Mouse (Mus musculus): ENCODE data around the gene Gm9044.
"Not testable (repeated sequence)": the region's sequence is repeated elsewhere in the genome, so short reads cannot be mapped to it uniquely, and the experiment has no call there.

Gm9044 gene

DNA sequence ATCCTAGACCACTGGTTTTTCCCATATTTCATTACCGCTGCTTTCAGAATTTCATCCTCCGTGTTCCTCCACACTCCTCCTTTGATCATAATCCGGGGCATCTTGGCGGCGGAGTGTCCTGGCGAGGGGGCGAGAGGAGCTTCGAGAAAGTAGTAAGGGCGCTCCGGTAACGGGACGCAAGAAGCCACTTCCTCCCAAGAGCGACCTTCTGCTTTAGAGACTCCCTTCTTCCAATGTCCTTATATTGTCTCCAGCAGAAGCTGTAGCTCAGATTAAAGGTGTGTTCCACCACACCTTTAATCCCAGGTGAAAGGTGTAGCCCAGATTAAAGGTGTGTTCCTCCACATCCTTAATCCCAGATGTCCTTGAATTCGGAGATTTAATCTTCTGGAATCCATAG lies at the start of gene Gm9044:
Gene Gm9044 (minus strand): TSS at position 101 of the 400 bp plus-strand sequence.
- not testable (repeated sequence) for DNase-seq (ENCODE audit: low read depth, low spot score)

DNA sequence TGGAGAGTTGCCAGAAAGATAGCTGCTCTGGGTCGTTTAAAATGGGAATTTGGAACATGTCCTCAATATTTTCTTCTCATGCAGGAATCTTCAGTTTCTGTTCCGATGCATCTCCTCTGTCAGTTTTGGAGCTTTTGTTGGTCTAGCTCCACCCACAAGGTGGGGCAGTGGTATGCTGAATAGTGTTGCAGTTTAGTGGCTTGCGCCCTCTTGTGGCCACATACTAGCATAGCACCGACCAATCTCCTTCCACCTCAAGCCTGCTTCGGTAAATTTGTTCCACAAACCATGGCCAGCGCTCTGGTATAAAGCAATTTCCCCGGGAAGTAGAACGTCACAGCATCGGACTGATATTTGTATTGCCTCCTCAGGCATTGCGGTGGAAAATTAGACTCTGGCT lies 38.2 kb upstream of the Gm9044 start:
- peak; percentile 74 for DNase-seq (ENCODE audit: low read depth, low spot score)

DNA sequence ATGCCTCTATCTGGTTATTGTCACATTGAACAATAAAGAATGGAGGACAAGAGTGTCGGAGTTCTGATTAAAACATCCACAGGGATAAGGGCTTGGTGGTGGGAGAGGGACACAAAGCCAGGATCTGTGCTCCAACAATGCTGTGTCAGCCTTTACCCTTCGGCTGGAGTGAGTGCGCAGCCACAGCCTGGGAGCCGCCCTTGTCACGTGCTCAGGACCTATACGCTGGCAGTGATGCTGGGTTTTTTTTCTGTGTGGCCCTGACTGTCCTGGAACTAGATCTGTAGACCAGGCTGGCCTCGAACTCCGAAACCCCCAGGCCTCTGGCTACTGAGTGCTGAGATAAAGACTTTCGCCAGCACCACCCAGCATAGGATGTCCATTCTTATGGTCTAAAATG lies 37.3 kb upstream of the Gm9044 start:
- DNase-seq (ENCODE audit: low read depth, low spot score), result no peak

DNA sequence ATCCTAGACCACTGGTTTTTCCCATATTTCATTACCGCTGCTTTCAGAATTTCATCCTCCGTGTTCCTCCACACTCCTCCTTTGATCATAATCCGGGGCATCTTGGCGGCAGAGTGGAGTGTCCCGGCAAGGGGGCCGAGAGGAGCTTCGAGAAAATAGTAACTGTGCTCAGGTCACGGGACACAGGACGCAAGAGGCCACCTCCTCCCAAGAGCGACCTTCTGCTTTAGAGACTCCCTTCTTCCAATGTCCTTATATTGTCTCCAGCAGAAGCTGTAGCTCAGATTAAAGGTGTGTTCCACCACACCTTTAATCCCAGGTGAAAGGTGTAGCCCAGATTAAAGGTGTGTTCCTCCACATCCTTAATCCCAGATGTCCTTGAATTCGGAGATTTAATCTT lies 21.8 kb upstream of the Gm9044 start, which contains the start of gene Gm9049:
Gene Gm9049 (minus strand): TSS at position 101 of the 400 bp plus-strand sequence.
- not testable (repeated sequence) for DNase-seq (ENCODE audit: low read depth, low spot score)

DNA sequence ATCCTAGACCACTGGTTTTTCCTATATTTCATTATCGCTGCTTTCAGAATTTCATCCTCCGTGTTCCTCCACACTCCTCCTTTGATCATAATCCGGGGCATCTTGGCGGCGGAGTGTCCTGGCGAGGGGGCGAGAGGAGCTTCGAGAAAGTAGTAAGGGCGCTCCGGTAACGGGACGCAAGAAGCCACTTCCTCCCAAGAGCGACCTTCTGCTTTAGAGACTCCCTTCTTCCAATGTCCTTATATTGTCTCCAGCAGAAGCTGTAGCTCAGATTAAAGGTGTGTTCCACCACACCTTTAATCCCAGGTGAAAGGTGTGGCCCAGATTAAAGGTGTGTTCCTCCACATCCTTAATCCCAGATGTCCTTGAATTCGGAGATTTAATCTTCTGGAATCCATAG lies 16.4 kb upstream of the Gm9044 start, which contains the start of gene Gm9048:
Gene Gm9048 (minus strand): TSS at position 101 of the 400 bp plus-strand sequence.
- not testable (repeated sequence) for DNase-seq (ENCODE audit: low read depth, low spot score)

DNA sequence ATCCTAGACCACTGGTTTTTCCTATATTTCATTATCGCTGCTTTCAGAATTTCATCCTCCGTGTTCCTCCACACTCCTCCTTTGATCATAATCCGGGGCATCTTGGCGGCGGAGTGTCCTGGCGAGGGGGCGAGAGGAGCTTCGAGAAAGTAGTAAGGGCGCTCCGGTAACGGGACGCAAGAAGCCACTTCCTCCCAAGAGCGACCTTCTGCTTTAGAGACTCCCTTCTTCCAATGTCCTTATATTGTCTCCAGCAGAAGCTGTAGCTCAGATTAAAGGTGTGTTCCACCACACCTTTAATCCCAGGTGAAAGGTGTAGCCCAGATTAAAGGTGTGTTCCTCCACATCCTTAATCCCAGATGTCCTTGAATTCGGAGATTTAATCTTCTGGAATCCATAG lies 10.9 kb upstream of the Gm9044 start, which contains the start of gene Gm9046:
Gene Gm9046 (minus strand): TSS at position 101 of the 400 bp plus-strand sequence.
- DNase-seq (ENCODE audit: low read depth, low spot score), result not testable (repeated sequence)

DNA sequence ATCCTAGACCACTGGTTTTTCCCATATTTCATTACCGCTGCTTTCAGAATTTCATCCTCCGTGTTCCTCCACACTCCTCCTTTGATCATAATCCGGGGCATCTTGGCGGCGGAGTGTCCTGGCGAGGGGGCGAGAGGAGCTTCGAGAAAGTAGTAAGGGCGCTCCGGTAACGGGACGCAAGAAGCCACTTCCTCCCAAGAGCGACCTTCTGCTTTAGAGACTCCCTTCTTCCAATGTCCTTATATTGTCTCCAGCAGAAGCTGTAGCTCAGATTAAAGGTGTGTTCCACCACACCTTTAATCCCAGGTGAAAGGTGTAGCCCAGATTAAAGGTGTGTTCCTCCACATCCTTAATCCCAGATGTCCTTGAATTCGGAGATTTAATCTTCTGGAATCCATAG lies 5.5 kb upstream of the Gm9044 start, which contains the start of gene Gm9045:
Gene Gm9045 (minus strand): TSS at position 101 of the 400 bp plus-strand sequence.
- not testable (repeated sequence) for DNase-seq (ENCODE audit: low read depth, low spot score)

DNA sequence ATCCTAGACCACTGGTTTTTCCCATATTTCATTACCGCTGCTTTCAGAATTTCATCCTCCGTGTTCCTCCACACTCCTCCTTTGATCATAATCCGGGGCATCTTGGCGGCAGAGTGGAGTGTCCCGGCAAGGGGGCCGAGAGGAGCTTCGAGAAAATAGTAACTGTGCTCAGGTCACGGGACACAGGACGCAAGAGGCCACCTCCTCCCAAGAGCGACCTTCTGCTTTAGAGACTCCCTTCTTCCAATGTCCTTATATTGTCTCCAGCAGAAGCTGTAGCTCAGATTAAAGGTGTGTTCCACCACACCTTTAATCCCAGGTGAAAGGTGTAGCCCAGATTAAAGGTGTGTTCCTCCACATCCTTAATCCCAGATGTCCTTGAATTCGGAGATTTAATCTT lies 5.3 kb downstream of the Gm9044 start, which contains the start of gene Gm9040:
Gene Gm9040 (minus strand): TSS at position 101 of the 400 bp plus-strand sequence.
- DNase-seq (ENCODE audit: low read depth, low spot score), result not testable (repeated sequence)

DNA sequence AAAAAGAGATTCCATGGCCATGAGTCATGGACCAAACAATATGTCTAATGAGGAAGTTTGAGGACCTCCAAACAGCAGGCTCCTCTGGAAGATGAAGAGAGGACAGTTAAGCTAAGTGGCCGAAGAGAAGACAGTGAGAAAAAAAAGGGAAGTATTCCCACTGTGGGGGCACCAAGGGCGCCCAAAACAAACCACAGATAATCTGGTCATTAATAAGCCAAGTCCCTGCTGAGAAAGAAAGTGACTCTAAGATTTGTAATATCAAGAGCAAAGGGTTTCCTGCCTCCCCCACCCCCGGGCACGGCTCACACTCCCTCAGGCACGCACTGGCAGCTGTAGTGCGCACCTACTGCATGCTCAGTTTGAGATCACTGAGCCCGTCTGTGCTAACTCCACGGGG lies 13.2 kb downstream of the Gm9044 start:
- no peak for DNase-seq (ENCODE audit: low read depth, low spot score)

DNA sequence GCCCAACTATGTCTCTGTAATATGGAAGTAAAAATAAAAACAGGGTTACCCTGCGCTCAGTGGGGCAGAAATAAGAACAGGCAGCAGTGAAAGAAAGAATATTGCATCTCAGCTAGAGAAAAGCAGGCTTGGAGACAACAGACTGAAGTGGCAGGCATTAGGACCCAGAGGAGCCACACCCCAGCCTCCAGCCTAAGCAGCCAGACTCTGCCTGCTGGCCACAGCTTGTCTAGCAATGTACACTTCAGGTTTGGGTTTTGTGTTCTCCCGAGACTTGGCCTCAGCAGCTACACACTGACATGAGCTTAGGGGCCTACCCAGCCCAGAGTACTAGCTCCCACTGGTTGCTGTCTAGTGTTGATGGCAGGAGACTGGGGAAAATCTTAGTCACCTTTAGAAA lies 30.1 kb downstream of the Gm9044 start:
- not testable (repeated sequence) for DNase-seq (ENCODE audit: low read depth, low spot score)

DNA sequence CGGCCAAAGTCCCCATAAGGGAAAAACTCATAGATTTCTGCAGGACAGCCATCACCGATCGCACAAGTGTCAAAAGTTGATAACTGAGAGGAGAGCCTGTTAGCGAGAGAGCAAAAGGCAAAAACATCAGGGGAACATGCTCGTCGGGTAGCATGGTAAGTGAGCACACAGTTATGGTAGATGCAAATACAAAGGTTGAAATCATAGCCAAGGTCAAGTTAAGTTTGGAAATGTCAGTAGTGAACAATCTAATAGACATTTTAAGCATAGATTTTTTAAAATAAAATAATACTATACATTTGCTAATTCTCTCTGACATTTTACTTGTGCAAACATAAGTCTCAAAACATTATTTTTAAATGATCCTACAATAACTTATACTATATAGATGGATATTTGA lies 37.3 kb downstream of the Gm9044 start, which contains the start of gene Iltifb:
Gene Iltifb (minus strand): TSS at position 101 of the 400 bp plus-strand sequence.
- DNase-seq (ENCODE audit: low read depth, low spot score), result no peak

DNA sequence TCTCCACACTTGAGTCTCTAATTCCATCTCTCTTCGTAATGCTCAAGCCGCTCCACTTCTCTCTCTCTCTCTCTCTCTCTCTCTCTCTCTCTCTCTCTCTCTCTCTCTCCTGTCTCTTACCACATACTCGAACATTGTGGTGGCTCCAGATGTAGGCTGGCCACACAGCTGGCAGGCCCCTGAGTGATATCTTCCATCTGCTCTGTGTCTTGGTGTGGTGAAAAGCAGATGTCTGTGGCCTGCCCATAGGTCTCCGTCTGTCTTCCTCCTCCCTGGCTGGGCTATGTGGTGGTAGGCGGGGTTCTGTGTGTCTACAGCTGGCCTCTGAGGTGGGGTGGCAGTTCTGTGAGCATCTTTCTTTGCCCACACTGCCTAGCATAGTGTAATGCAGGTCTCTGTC lies 49.2 kb downstream of the Gm9044 start:
- DNase-seq (ENCODE audit: low read depth, low spot score), result not testable (repeated sequence)

DNA sequence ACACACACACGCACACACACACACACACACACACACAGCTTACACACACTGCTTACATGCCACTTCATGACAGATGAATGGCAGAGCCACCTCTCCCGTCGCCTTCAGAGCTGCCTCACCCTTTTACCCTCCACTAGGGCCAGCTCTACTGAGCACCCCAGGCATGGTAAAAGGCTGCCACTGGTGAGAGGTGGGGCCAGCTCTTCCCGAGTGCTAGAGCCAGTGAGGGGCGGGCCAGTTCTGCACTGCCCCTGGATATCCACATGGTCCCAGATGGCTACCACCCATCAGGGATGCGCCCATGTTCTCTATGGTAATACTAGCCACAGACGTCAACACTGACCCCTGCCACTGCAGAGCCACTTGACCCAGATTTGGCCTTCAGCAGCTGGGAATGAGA lies 49.6 kb downstream of the Gm9044 start:
- DNase-seq (ENCODE audit: low read depth, low spot score), result not testable (repeated sequence)

Data from telencephalon, adult 2 months (tissue).